Mouse (Mus musculus): Measurements from ENCODE around the gene Stk4. TPM values are rescaled to one million over a fixed set of nuclear protein-coding genes. Genes with fewer than 3 reads are reported as not detected.

The Stk4 gene
- polyA plus RNA-seq, 1 experiment = 31.1 TPM

- H3K4me3 ChIP-seq (replicated peaks) = no peak overlapping the region
- peaks cover 98% of the 10 kb centered on the region for H3K36me3 ChIP-seq (replicated peaks; ENCODE audit: low read length)
- no peak for TF ChIP-seq FLI1 (IDR thresholded peaks at IDR 0.05; ENCODE audit: low read length)
Observed at GRCm38 (mm10) chr2:164101936-164102335, 31.8 kb downstream of the Stk4 start.

GRCm38 (mm10) chr2:164102366-164102765 lies 32.2 kb downstream of the Stk4 start:
- Histone ChIP-seq H3K27me3 (replicated peaks) (no peaks in the 10 kb centered on the region), H3K9me3 (no peaks in the 10 kb centered on the region), H3K4me1 (peaks cover 19% of the 10 kb centered on the region), H3K36me3 (replicated peaks; ENCODE audit: low read length) (peaks cover 99% of the 10 kb centered on the region), H3K4me3 (replicated peaks) (no peak overlapping the region)
- TF ChIP-seq FLI1 (IDR thresholded peaks at IDR 0.05; ENCODE audit: low read length) (no peak), GATA1 (IDR thresholded peaks at IDR 0.05; ENCODE audit: borderline replicate concordance, low read length) (no peak)

More at GRCm38 (mm10) chr2:164101936-164102335, 31.8 kb downstream of the Stk4 start:
- Histone ChIP-seq H3K27me3 (replicated peaks) (no peaks in the 10 kb centered on the region), H3K4me1 (peaks cover 15% of the 10 kb centered on the region), H3K9me3 (no peaks in the 10 kb centered on the region)

DNA sequence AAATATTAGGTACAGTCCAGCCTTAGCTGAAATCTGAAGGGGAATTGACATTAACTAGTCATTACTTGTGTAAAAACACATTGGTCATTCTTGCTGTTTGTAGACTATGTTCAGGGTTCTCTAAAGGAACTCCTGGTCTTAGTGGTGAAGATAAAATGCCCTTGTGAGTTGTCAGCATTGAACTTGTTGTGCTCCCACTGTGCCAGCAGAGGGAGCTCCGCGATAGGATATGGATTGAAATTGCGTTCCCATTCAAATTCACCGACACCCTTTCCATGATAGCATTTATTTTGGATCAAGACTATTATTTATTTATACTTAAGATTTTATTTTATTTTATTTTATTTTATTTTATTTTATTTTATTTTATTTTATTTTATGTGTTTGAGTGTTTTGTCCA lies 33.4 kb downstream of the Stk4 start:
- no peak for TF ChIP-seq FLI1 (IDR thresholded peaks at IDR 0.05; ENCODE audit: low read length)
- no peak for TF ChIP-seq GATA1 (IDR thresholded peaks at IDR 0.05; ENCODE audit: borderline replicate concordance, low read length)
- Histone ChIP-seq H3K4me3 (replicated peaks) (no peak overlapping the region), H3K36me3 (replicated peaks; ENCODE audit: low read length) (peaks cover 99% of the 10 kb centered on the region), H3K9me3 (no peaks in the 10 kb centered on the region), H3K4me1 (peaks cover 23% of the 10 kb centered on the region), H3K27me3 (replicated peaks) (no peaks in the 10 kb centered on the region)

GRCm38 (mm10) chr2:164106287-164107035 lies 36.3 kb downstream of the Stk4 start:
- Histone ChIP-seq H3K27me3 (replicated peaks) (no peaks in the 10 kb centered on the region), H3K4me3 (replicated peaks) (no peak overlapping the region), H3K4me1 (peaks cover 27% of the 10 kb centered on the region), H3K9me3 (no peaks in the 10 kb centered on the region), H3K36me3 (replicated peaks; ENCODE audit: low read length) (peaks cover 98% of the 10 kb centered on the region)
- no peak for TF ChIP-seq GATA1 (IDR thresholded peaks at IDR 0.05; ENCODE audit: borderline replicate concordance, low read length)

DNA sequence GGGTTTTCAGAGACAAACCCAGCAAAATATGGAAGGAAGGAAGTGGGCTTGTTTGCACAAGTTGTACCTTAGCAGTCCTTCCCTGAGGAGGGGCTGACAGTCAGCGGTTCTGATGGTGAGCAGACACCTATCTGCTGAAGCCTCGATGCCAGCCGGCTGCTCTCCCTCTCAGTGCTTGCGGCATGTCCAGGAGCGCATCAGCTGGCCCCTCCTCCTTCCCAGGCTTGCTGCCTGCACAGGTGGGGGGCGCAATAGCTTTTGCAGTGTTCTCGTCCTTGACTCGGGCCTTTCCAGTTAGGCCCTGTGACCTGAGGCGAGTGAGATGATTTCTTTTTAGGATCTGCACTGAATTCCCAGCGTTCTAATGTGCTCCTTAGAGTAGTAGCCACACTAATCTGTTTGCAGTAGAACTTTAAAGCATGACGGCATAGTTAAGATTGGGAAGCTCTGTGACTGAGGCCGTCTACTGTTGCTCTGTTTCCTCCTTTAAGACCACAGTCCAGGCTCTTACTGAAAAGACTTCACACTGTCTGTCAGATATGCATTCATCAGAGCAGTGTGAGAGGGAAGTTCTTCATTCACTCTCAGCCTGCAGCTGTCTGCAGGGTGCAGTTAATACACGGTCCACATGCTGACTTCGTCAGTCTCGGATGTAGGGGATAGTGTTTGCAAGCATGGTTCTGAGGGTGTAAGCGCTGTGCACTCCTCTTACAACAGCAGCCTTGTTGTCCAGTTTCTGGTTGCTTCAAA lies 37.2 kb downstream of the Stk4 start:
- Histone ChIP-seq H3K4me1 (peaks cover 27% of the 10 kb centered on the region), H3K36me3 (replicated peaks; ENCODE audit: low read length) (peaks cover 98% of the 10 kb centered on the region), H3K27me3 (replicated peaks) (no peaks in the 10 kb centered on the region), H3K9me3 (no peaks in the 10 kb centered on the region), H3K4me3 (replicated peaks) (no peak overlapping the region)
- TF ChIP-seq GATA1 (IDR thresholded peaks at IDR 0.05; ENCODE audit: borderline replicate concordance, low read length) = no peak
- TF ChIP-seq FLI1 (IDR thresholded peaks at IDR 0.05; ENCODE audit: low read length) = no peak

- no peaks in the 10 kb centered on the region for H3K9me3 ChIP-seq
- H3K27me3 ChIP-seq (replicated peaks) = no peaks in the 10 kb centered on the region
- H3K4me3 ChIP-seq (replicated peaks) = no peak overlapping the region
- peaks cover 21% of the 10 kb centered on the region for H3K4me1 ChIP-seq
- TF ChIP-seq FLI1 (IDR thresholded peaks at IDR 0.05; ENCODE audit: low read length) (no peak), GATA1 (IDR thresholded peaks at IDR 0.05; ENCODE audit: borderline replicate concordance, low read length) (no peak)
- H3K36me3 ChIP-seq (replicated peaks; ENCODE audit: low read length) = peaks cover 96% of the 10 kb centered on the region
Observed at GRCm38 (mm10) chr2:164108501-164108900, 38.4 kb downstream of the Stk4 start.

- H3K27me3 ChIP-seq (replicated peaks) = no peaks in the 10 kb centered on the region
- no peak for TF ChIP-seq FLI1 (IDR thresholded peaks at IDR 0.05; ENCODE audit: low read length)
- H3K4me3 ChIP-seq (replicated peaks) = no peak overlapping the region
- peaks cover 97% of the 10 kb centered on the region for H3K36me3 ChIP-seq (replicated peaks; ENCODE audit: low read length)
- H3K4me1 ChIP-seq = peaks cover 37% of the 10 kb centered on the region
- no peaks in the 10 kb centered on the region for H3K9me3 ChIP-seq
Observed at GRCm38 (mm10) chr2:164111546-164111945, 41.4 kb downstream of the Stk4 start.

- Histone ChIP-seq H3K9me3 (no peaks in the 10 kb centered on the region), H3K4me1 (peaks cover 26% of the 10 kb centered on the region), H3K36me3 (replicated peaks; ENCODE audit: low read length) (peaks cover 95% of the 10 kb centered on the region), H3K4me3 (replicated peaks) (no peak overlapping the region), H3K27me3 (replicated peaks) (no peaks in the 10 kb centered on the region)
- no peak for TF ChIP-seq GATA1 (IDR thresholded peaks at IDR 0.05; ENCODE audit: borderline replicate concordance, low read length)
- no peak for TF ChIP-seq FLI1 (IDR thresholded peaks at IDR 0.05; ENCODE audit: low read length)
Observed at GRCm38 (mm10) chr2:164114051-164114450, 43.9 kb downstream of the Stk4 start.

DNA sequence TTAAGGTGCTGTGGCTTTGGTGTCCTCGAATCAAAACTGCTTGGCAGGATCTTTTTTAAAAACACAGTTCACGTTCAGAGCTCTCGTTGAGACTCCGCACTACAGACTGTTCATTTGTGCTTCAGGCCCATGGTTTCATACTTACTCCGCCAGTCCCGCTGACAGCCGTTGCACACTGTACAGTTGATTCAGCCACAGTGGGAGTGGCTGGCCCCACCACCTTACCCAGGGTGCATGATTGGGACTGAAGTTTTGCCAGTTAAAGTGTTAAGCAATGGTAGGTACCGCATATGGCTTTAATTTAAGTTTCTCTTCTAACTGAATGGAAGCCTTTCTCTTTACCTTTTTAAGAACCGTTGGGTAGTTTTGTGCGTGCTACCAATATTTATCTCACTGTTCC lies 45.4 kb downstream of the Stk4 start:
- Histone ChIP-seq H3K36me3 (replicated peaks; ENCODE audit: low read length) (peaks cover 95% of the 10 kb centered on the region), H3K27me3 (replicated peaks) (no peaks in the 10 kb centered on the region), H3K4me3 (replicated peaks) (no peak overlapping the region), H3K9me3 (no peaks in the 10 kb centered on the region), H3K4me1 (peaks cover 26% of the 10 kb centered on the region)
- TF ChIP-seq FLI1 (IDR thresholded peaks at IDR 0.05; ENCODE audit: low read length) (no peak), GATA1 (IDR thresholded peaks at IDR 0.05; ENCODE audit: borderline replicate concordance, low read length) (no peak)

DNA sequence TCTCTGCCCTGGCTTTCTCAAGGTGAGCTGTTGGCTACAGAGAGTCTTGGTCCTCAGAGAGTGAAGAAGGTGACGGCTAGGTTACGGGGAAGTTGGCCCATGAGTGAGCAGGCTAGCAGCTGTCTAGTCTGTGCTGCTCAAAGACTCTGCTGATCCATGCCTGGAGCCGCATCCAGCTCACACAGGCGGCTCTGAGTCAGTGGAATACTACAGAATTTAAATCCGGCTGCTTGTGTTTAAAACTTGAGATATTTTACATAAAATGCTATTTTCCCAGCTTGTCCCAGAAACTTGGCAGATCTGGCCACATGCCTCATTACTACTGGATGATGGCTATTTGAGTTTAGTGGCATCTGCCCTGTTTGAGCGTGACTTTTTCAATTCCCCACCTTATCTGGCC lies 49.4 kb downstream of the Stk4 start:
- Histone ChIP-seq H3K36me3 (replicated peaks; ENCODE audit: low read length) (peaks cover 96% of the 10 kb centered on the region), H3K4me1 (peaks cover 14% of the 10 kb centered on the region), H3K9me3 (no peaks in the 10 kb centered on the region), H3K27me3 (replicated peaks) (no peaks in the 10 kb centered on the region), H3K4me3 (replicated peaks) (no peak overlapping the region)
- no peak for TF ChIP-seq FLI1 (IDR thresholded peaks at IDR 0.05; ENCODE audit: low read length)
- no peak for TF ChIP-seq GATA1 (IDR thresholded peaks at IDR 0.05; ENCODE audit: borderline replicate concordance, low read length)

Measured in megakaryocyte, embryonic 14.5 days (primary cell).